Comparison of ENCODE assay signal across 8 mouse cellular contexts in the genomic region with DNA sequence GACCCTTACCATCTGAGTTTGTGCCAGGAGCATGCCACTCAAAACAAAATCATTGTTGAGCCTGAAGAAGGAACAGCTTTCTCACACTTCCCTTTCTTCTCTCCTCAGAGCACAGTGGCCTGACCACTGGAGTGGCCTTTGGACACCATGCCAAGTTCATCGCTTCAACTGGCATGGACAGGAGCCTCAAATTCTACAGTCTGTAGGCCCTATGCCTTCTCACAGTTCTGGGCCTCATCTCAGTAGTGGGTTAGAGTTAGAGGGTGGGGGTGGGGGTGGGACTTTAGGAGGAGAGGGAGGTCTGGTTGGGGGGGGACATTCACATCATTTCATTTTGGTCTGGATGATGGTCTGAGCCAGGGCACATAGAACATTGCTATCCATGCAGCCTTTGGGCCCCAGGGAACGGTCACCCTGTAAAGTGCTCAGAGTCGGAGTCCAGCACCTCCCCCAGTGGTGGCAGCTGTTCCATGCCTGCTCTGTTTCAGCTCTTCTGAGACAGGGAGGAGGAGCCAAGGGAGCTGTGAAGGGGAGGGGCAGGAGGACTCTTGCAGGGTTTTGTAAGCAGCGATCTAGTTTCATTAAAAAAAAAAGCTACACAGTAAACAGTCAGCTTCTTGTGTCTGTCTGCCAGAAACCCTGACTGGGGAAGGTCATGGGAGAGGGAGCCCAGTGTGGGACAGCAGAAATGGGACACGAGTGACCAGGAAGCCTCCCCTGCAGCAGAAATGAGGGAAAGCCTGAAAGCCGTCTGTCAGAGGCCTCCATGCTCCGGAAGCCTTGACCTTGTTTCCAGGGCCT. TPM values are rescaled to one million over a fixed set of nuclear protein-coding genes. Genes with fewer than 3 reads are reported as not detected.
DNase-seq lines count a peak whose midpoint lies in the region; ATAC-seq and TF ChIP-seq lines count a peak whose summit lies in the region.

No protein-coding gene starts in this region.

- WGBS in forebrain, postnatal 0 days = 60% methylated on average over 7 of the region's 7 CpGs
- 78% methylated on average over 7 of the region's 7 CpGs for WGBS in forebrain, embryonic 11.5 days
- 27% methylated on average over 7 of the region's 7 CpGs for WGBS in heart, embryonic 11.5 days (ENCODE audit: insufficient replicate concordance)
- 28% methylated on average over 7 of the region's 7 CpGs for WGBS in kidney, postnatal 0 days
- 73% methylated on average over 7 of the region's 7 CpGs for WGBS in liver, embryonic 11.5 days
- 87% methylated on average over 7 of the region's 7 CpGs for WGBS in thymus, adult 2 months

- no peaks in the 10 kb centered on the region for H3K4me1 ChIP-seq in forebrain, postnatal 0 days (ENCODE audit: insufficient read depth)
- H3K4me1 ChIP-seq in forebrain, embryonic 11.5 days (replicated peaks; ENCODE audit: control insufficient read depth, insufficient read depth, low read length) = no peaks in the 10 kb centered on the region
- H3K4me1 ChIP-seq in brown adipose tissue, adult 24 weeks (ENCODE audit: control insufficient read depth, insufficient read depth, insufficient read length, low read length) = peaks cover 3% of the 10 kb centered on the region
- H3K4me1 ChIP-seq in heart, embryonic 11.5 days (ENCODE audit: control insufficient read depth, insufficient read depth, low read length) = peaks cover 33% of the 10 kb centered on the region
- H3K4me1 ChIP-seq in kidney, postnatal 0 days (replicated peaks; ENCODE audit: insufficient read depth, low read length) = peaks cover 5% of the 10 kb centered on the region; the same call in 1 of the 2 replicates
- peaks cover 4% of the 10 kb centered on the region; the same call in 1 of the 2 replicates for H3K4me1 ChIP-seq in liver, embryonic 11.5 days (replicated peaks; ENCODE audit: control insufficient read depth, insufficient read depth, low read length)
- no peaks in the 10 kb centered on the region for H3K4me1 ChIP-seq in thymus, adult 2 months (replicated peaks; ENCODE audit: control insufficient read depth, insufficient read depth, low read length)

- H3K9ac ChIP-seq in forebrain, postnatal 0 days = no peak overlapping the region
- H3K9ac ChIP-seq in forebrain, embryonic 11.5 days (ENCODE audit: low read length) = no peak overlapping the region
- H3K9ac ChIP-seq in heart, embryonic 11.5 days (ENCODE audit: low read depth, low read length) = peak overlapping the region; percentile 56; the same call in 1 of the 2 replicates
- no peak overlapping the region for H3K9ac ChIP-seq in kidney, postnatal 0 days (ENCODE audit: low read depth, low read length)
- no peak overlapping the region for H3K9ac ChIP-seq in liver, embryonic 11.5 days (ENCODE audit: low read depth, low read length)

- no peaks in the 10 kb centered on the region for H3K9me3 ChIP-seq in forebrain, postnatal 0 days (ENCODE audit: low read length)
- no peaks in the 10 kb centered on the region for H3K9me3 ChIP-seq in forebrain, embryonic 11.5 days (ENCODE audit: control insufficient read depth, low read length)
- no peaks in the 10 kb centered on the region for H3K9me3 ChIP-seq in heart, embryonic 11.5 days (replicated peaks; ENCODE audit: control insufficient read depth, low read length)
- H3K9me3 ChIP-seq in kidney, postnatal 0 days (replicated peaks; ENCODE audit: low read length) = no peaks in the 10 kb centered on the region
- H3K9me3 ChIP-seq in liver, embryonic 11.5 days (ENCODE audit: control insufficient read depth, low read length) = no peaks in the 10 kb centered on the region

- no peak overlapping the region for H3K4me2 ChIP-seq in forebrain, postnatal 0 days (ENCODE audit: low read depth)
- no peak overlapping the region for H3K4me2 ChIP-seq in forebrain, embryonic 11.5 days (ENCODE audit: low read depth, low read length, severe bottlenecking)
- peak overlapping the region; percentile 19; the same call in 1 of the 2 replicates for H3K4me2 ChIP-seq in heart, embryonic 11.5 days
- no peak overlapping the region for H3K4me2 ChIP-seq in kidney, postnatal 0 days (ENCODE audit: low read length)
- H3K4me2 ChIP-seq in liver, embryonic 11.5 days = no peak overlapping the region

- H3K4me3 ChIP-seq in forebrain, postnatal 0 days (ENCODE audit: low read depth, low read length) = no peak overlapping the region
- no peak overlapping the region for H3K4me3 ChIP-seq in forebrain, embryonic 11.5 days (ENCODE audit: low read depth, low read length)
- peak overlapping the region; percentile 7; the same call in 1 of the 2 replicates for H3K4me3 ChIP-seq in brown adipose tissue, adult 24 weeks (ENCODE audit: insufficient read depth, low read depth, low read length)
- no peak overlapping the region for H3K4me3 ChIP-seq in heart, embryonic 11.5 days (ENCODE audit: low read depth, low read length)
- H3K4me3 ChIP-seq in kidney, postnatal 0 days (replicated peaks; ENCODE audit: low read depth, low read length) = no peak overlapping the region
- no peak overlapping the region for H3K4me3 ChIP-seq in liver, embryonic 11.5 days (ENCODE audit: low read depth, low read length)
- H3K4me3 ChIP-seq in thymus, adult 2 months (ENCODE audit: control insufficient read depth, insufficient read depth, low read length) = no peak overlapping the region

- H3K27ac ChIP-seq in forebrain, postnatal 0 days (ENCODE audit: low read depth, low read length) = no peak overlapping the region
- H3K27ac ChIP-seq in forebrain, embryonic 11.5 days (ENCODE audit: low read depth, low read length) = no peak overlapping the region
- peak overlapping the region; percentile 76 for H3K27ac ChIP-seq in brown adipose tissue, adult 24 weeks (replicated peaks; ENCODE audit: low read depth, low read length)
- H3K27ac ChIP-seq in heart, embryonic 11.5 days (ENCODE audit: low read depth, low read length) = peak overlapping the region; percentile 84
- peak overlapping the region; percentile 82 for H3K27ac ChIP-seq in kidney, postnatal 0 days
- H3K27ac ChIP-seq in liver, embryonic 11.5 days (ENCODE audit: low read depth, low read length) = peak overlapping the region; percentile 17; the same call in 1 of the 2 replicates
- H3K27ac ChIP-seq in thymus, adult 2 months (ENCODE audit: control insufficient read depth, insufficient read depth, low read length) = no peak overlapping the region

- no peak for TF ChIP-seq POLR2A in thymus, adult 2 months (IDR thresholded peaks at IDR 0.05; ENCODE audit: control insufficient read depth, extremely low read depth, insufficient read depth, low read length, poor library complexity)

- DNase-seq in forebrain, postnatal 0 days = no peak
- no peak for DNase-seq in forebrain, embryonic 11.5 days (ENCODE audit: low spot score)
- peak; percentile 95 for DNase-seq in kidney, postnatal 0 days (ENCODE audit: low spot score)
- DNase-seq in liver, embryonic 11.5 days (ENCODE audit: low spot score) = no peak
- peak; percentile 80 for DNase-seq in retina, postnatal 1 day
- DNase-seq in thymus, adult 2 months = no peak

- peaks cover 66% of the 10 kb centered on the region for H3K36me3 ChIP-seq in forebrain, postnatal 0 days (ENCODE audit: insufficient read depth)
- H3K36me3 ChIP-seq in forebrain, embryonic 11.5 days (ENCODE audit: control insufficient read depth, insufficient read depth, low read length) = peaks cover 27% of the 10 kb centered on the region
- H3K36me3 ChIP-seq in heart, embryonic 11.5 days (ENCODE audit: control insufficient read depth, insufficient read depth, low read length) = peaks cover 34% of the 10 kb centered on the region
- H3K36me3 ChIP-seq in kidney, postnatal 0 days (ENCODE audit: insufficient read depth, low read length) = peaks cover 47% of the 10 kb centered on the region
- H3K36me3 ChIP-seq in liver, embryonic 11.5 days (ENCODE audit: control insufficient read depth, insufficient read depth, low read length) = peaks cover 44% of the 10 kb centered on the region
- peaks cover 57% of the 10 kb centered on the region for H3K36me3 ChIP-seq in thymus, adult 2 months (ENCODE audit: control insufficient read depth, insufficient read depth, low read length)

- no peak for TF ChIP-seq CTCF in forebrain, postnatal 0 days (IDR thresholded peaks at IDR 0.05; ENCODE audit: low read depth)
- peak; percentile 34; the same call in 1 of the 2 replicates for TF ChIP-seq CTCF in kidney, postnatal 0 days (IDR thresholded peaks at IDR 0.05; ENCODE audit: low read depth)
- no peak for TF ChIP-seq CTCF in thymus, adult 2 months (IDR thresholded peaks at IDR 0.05; ENCODE audit: borderline replicate concordance, control insufficient read depth, extremely low read depth, insufficient read depth, low read length, poor library complexity)

- H3K27me3 ChIP-seq in forebrain, postnatal 0 days (ENCODE audit: insufficient read depth, low read length) = no peaks in the 10 kb centered on the region
- H3K27me3 ChIP-seq in forebrain, embryonic 11.5 days (ENCODE audit: control insufficient read depth, insufficient read depth, low read length) = no peaks in the 10 kb centered on the region
- no peaks in the 10 kb centered on the region for H3K27me3 ChIP-seq in heart, embryonic 11.5 days (ENCODE audit: control insufficient read depth, insufficient read depth, low read length)
- H3K27me3 ChIP-seq in kidney, postnatal 0 days (ENCODE audit: insufficient read depth, low read length) = no peaks in the 10 kb centered on the region
- H3K27me3 ChIP-seq in liver, embryonic 11.5 days (replicated peaks; ENCODE audit: control insufficient read depth, insufficient read depth, low read length) = no peaks in the 10 kb centered on the region
- no peaks in the 10 kb centered on the region for H3K27me3 ChIP-seq in thymus, adult 2 months (ENCODE audit: control insufficient read depth, insufficient read depth, low read length)

- peak; percentile 60 for ATAC-seq in forebrain, postnatal 0 days
- ATAC-seq in forebrain, embryonic 11.5 days (replicated peaks; ENCODE audit: low FRiP score) = no peak
- no peak; the same call in 1 of the 2 replicates for ATAC-seq in heart, embryonic 11.5 days (replicated peaks; ENCODE audit: insufficient number of reproducible peaks, low FRiP score, low TSS enrichment)
- peak; percentile 85 for ATAC-seq in kidney, postnatal 0 days (replicated peaks; ENCODE audit: low FRiP score, low read depth)
- ATAC-seq in liver, embryonic 11.5 days (replicated peaks; ENCODE audit: low FRiP score) = 0 out of 2 replicates have a peak, but pooled peaks have one; percentile 33

RNA-seq across cellular contexts. Expression of gene Prpf19, which starts 10.1 kb away (rescaled TPM):
- 243 and 271 TPM in 2 replicates for total RNA-seq in forebrain, postnatal 0 days (2014; rRNA removed)
- polyA plus RNA-seq in forebrain, postnatal 0 days (2015; fragmentation: Nextera tagmentation; extraction: Ambion mirVana) = 35.6 and 36.9 TPM in 2 replicates
- 50.9 and 55.5 TPM in 2 replicates for polyA plus RNA-seq in forebrain, embryonic 11.5 days (2014; fragmentation: Nextera tagmentation; extraction: Ambion mirVana)
- 64.9 and 65.6 TPM in 2 replicates for polyA plus RNA-seq in brown adipose tissue, adult 24 weeks (2012; ENCODE audit: insufficient read depth, insufficient read length, missing spikeins)
- polyA plus RNA-seq in heart, embryonic 11.5 days (2014; fragmentation: Nextera tagmentation; extraction: Ambion mirVana) = 33.0 and 39.4 TPM in 2 replicates
- 30.6 and 35.2 TPM in 2 replicates for polyA plus RNA-seq in kidney, postnatal 0 days (2015; fragmentation: Nextera tagmentation; extraction: Ambion mirVana)
- polyA plus RNA-seq in liver, embryonic 11.5 days (2014; fragmentation: Nextera tagmentation; extraction: Ambion mirVana) = 45.7 and 46.8 TPM in 2 replicates
- 349 and 357 TPM in 2 replicates for polyA plus RNA-seq in thymus, adult 2 months (2012; rRNA removed)

RNA-seq across cellular contexts. Expression of gene Zp1, which starts 15.3 kb away (rescaled TPM):
- 0.10 and 0.23 TPM in 2 replicates for total RNA-seq in forebrain, postnatal 0 days (2014; rRNA removed)
- 0.59 and 0.68 TPM in 2 replicates for polyA plus RNA-seq in forebrain, postnatal 0 days (2015; fragmentation: Nextera tagmentation; extraction: Ambion mirVana)
- polyA plus RNA-seq in forebrain, embryonic 11.5 days (2014; fragmentation: Nextera tagmentation; extraction: Ambion mirVana) = not detected in 2 replicates
- not detected in 2 replicates for polyA plus RNA-seq in brown adipose tissue, adult 24 weeks (2012; ENCODE audit: insufficient read depth, insufficient read length, missing spikeins)
- polyA plus RNA-seq in heart, embryonic 11.5 days (2014; fragmentation: Nextera tagmentation; extraction: Ambion mirVana) = not detected in 2 replicates
- not detected in 2 replicates for polyA plus RNA-seq in kidney, postnatal 0 days (2015; fragmentation: Nextera tagmentation; extraction: Ambion mirVana)
- not detected in 2 replicates for polyA plus RNA-seq in liver, embryonic 11.5 days (2014; fragmentation: Nextera tagmentation; extraction: Ambion mirVana)
- 0.23 and 0.33 TPM in 2 replicates for polyA plus RNA-seq in thymus, adult 2 months (2012; rRNA removed)

RNA-seq across cellular contexts. Expression of gene Tmem109, which starts 23.3 kb away (rescaled TPM):
- 22.2 and 25.5 TPM in 2 replicates for total RNA-seq in forebrain, postnatal 0 days (2014; rRNA removed)
- 33.7 and 38.8 TPM in 2 replicates for polyA plus RNA-seq in forebrain, postnatal 0 days (2015; fragmentation: Nextera tagmentation; extraction: Ambion mirVana)
- 44.3 and 45.9 TPM in 2 replicates for polyA plus RNA-seq in forebrain, embryonic 11.5 days (2014; fragmentation: Nextera tagmentation; extraction: Ambion mirVana)
- polyA plus RNA-seq in brown adipose tissue, adult 24 weeks (2012; ENCODE audit: insufficient read depth, insufficient read length, missing spikeins) = 75.1 and 80.3 TPM in 2 replicates
- polyA plus RNA-seq in heart, embryonic 11.5 days (2014; fragmentation: Nextera tagmentation; extraction: Ambion mirVana) = 66.7 and 71.0 TPM in 2 replicates
- 87.0 and 89.6 TPM in 2 replicates for polyA plus RNA-seq in kidney, postnatal 0 days (2015; fragmentation: Nextera tagmentation; extraction: Ambion mirVana)
- 42.7 and 45.4 TPM in 2 replicates for polyA plus RNA-seq in liver, embryonic 11.5 days (2014; fragmentation: Nextera tagmentation; extraction: Ambion mirVana)
- 64.9 and 71.8 TPM in 2 replicates for polyA plus RNA-seq in thymus, adult 2 months (2012; rRNA removed)

RNA-seq across cellular contexts. Expression of gene Ptgdr2, which starts 31.8 kb away (rescaled TPM):
- 0.57 and 0.77 TPM in 2 replicates for total RNA-seq in forebrain, postnatal 0 days (2014; rRNA removed)
- polyA plus RNA-seq in forebrain, postnatal 0 days (2015; fragmentation: Nextera tagmentation; extraction: Ambion mirVana) = 0.05 and 0.10 TPM in 2 replicates
- polyA plus RNA-seq in forebrain, embryonic 11.5 days (2014; fragmentation: Nextera tagmentation; extraction: Ambion mirVana) = 0.09 TPM in 1 of 2 replicates, not detected in the other
- not detected in 2 replicates for polyA plus RNA-seq in brown adipose tissue, adult 24 weeks (2012; ENCODE audit: insufficient read depth, insufficient read length, missing spikeins)
- polyA plus RNA-seq in heart, embryonic 11.5 days (2014; fragmentation: Nextera tagmentation; extraction: Ambion mirVana) = 0.27 TPM in 2 replicates
- not detected in 2 replicates for polyA plus RNA-seq in kidney, postnatal 0 days (2015; fragmentation: Nextera tagmentation; extraction: Ambion mirVana)
- not detected in 2 replicates for polyA plus RNA-seq in liver, embryonic 11.5 days (2014; fragmentation: Nextera tagmentation; extraction: Ambion mirVana)
- polyA plus RNA-seq in thymus, adult 2 months (2012; rRNA removed) = 0.73 and 1.0 TPM in 2 replicates

RNA-seq across cellular contexts. Expression of gene Tmem132a, which starts 35.4 kb away (rescaled TPM):
- 323 and 362 TPM in 2 replicates for total RNA-seq in forebrain, postnatal 0 days (2014; rRNA removed)
- 180 and 184 TPM in 2 replicates for polyA plus RNA-seq in forebrain, postnatal 0 days (2015; fragmentation: Nextera tagmentation; extraction: Ambion mirVana)
- polyA plus RNA-seq in forebrain, embryonic 11.5 days (2014; fragmentation: Nextera tagmentation; extraction: Ambion mirVana) = 87.1 and 95.1 TPM in 2 replicates
- 1.7 and 2.1 TPM in 2 replicates for polyA plus RNA-seq in brown adipose tissue, adult 24 weeks (2012; ENCODE audit: insufficient read depth, insufficient read length, missing spikeins)
- 35.5 and 37.2 TPM in 2 replicates for polyA plus RNA-seq in heart, embryonic 11.5 days (2014; fragmentation: Nextera tagmentation; extraction: Ambion mirVana)
- polyA plus RNA-seq in kidney, postnatal 0 days (2015; fragmentation: Nextera tagmentation; extraction: Ambion mirVana) = 43.5 and 45.0 TPM in 2 replicates
- polyA plus RNA-seq in liver, embryonic 11.5 days (2014; fragmentation: Nextera tagmentation; extraction: Ambion mirVana) = 27.2 and 27.7 TPM in 2 replicates
- polyA plus RNA-seq in thymus, adult 2 months (2012; rRNA removed) = 10.4 and 11.0 TPM in 2 replicates

Comparison
In these comparisons a context has a peak if more than half of its experiments do, and no peak if none do; other contexts are left out.
1. ATAC-seq: peak in forebrain, postnatal 0 days (single experiment), kidney, postnatal 0 days (single experiment) and liver, embryonic 11.5 days (single experiment); none in forebrain, embryonic 11.5 days (single experiment) and heart, embryonic 11.5 days (single experiment).
2. DNase-seq: peak in kidney, postnatal 0 days (single experiment) and retina, postnatal 1 day (single experiment); none in forebrain, postnatal 0 days (single experiment), forebrain, embryonic 11.5 days (single experiment), liver, embryonic 11.5 days (single experiment) and thymus, adult 2 months (single experiment).
3. H3K27ac ChIP-seq: peak in brown adipose tissue, adult 24 weeks (single experiment), heart, embryonic 11.5 days (single experiment), kidney, postnatal 0 days (single experiment) and liver, embryonic 11.5 days (single experiment); none in forebrain, postnatal 0 days (single experiment), forebrain, embryonic 11.5 days (single experiment) and thymus, adult 2 months (single experiment).